In the genomic region with DNA sequence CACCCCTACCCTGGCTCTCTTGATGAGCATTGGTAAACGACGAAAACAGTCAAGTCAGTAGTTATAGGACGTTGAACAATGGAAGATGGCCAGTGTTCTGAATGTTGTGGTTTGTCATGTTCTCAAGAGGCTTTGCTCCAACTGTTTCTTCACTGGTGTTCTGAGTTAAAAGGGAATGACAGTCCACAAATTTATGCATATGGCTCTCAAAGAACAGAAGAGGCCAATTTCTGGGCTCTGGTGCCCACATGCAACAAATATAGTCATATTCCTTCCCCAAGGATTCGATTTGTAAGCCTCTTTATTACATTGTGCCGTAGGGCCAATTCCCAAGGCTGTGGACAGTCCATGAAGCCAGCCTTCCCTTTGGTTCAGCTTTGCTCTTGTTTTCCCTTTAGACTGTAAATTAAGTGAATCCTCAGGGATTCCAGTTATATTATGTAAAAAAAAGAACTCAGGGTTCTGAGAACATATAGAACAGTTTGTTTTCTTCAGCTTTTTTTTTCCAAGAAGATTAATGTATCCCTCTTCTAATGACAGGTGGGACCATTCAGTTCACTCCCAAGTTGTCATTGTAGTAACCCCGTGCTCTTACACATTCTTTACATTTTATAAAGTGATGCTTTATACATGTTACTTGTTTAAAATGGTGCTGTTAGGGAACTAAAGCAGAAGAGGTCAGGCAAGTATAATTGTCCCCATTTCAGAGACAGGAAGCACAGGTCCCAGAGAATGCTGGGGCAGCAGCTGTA, we compare ENCODE assay signal across 19 mouse cellular contexts.
"Had no signal": no experiment of that assay in that cellular context is flagged by ENCODE, and none has a peak within 500 bp of the region (broad histone marks: within the 10 kb centered on the region; RNA-seq: fewer than 3 reads in every experiment).

No protein-coding gene starts in this region.

- H3K36me3 ChIP-seq: midbrain, embryonic 10.5 days; midbrain, embryonic 13.5 days; midbrain, embryonic 15.5 days; neural tube, embryonic 13.5 days; neural tube, embryonic 15.5 days had no signal

- H3K27me3 ChIP-seq: midbrain, embryonic 13.5 days; midbrain, embryonic 15.5 days; neural tube, embryonic 13.5 days; neural tube, embryonic 15.5 days had no signal

- ATAC-seq: midbrain, embryonic 13.5 days; midbrain, embryonic 15.5 days had no signal

- H3K27ac ChIP-seq: liver, embryonic 14.5 days; midbrain, embryonic 10.5 days; midbrain, embryonic 13.5 days; midbrain, embryonic 15.5 days; neural tube, embryonic 13.5 days; neural tube, embryonic 15.5 days had no signal

- H3K4me1 ChIP-seq: midbrain, embryonic 10.5 days; midbrain, embryonic 13.5 days; midbrain, embryonic 15.5 days; neural tube, embryonic 13.5 days; neural tube, embryonic 15.5 days had no signal

- H3K9ac ChIP-seq: liver, embryonic 14.5 days; lung, embryonic 14.5 days; midbrain, embryonic 13.5 days; midbrain, embryonic 15.5 days; neural tube, embryonic 13.5 days; neural tube, embryonic 15.5 days had no signal

- H3K9me3 ChIP-seq: midbrain, embryonic 10.5 days; midbrain, embryonic 13.5 days; midbrain, embryonic 15.5 days; neural tube, embryonic 13.5 days; neural tube, embryonic 15.5 days had no signal

- H3K4me2 ChIP-seq: lung, embryonic 14.5 days; midbrain, embryonic 13.5 days; midbrain, embryonic 15.5 days; neural tube, embryonic 13.5 days; neural tube, embryonic 15.5 days had no signal

- DNase-seq: lung, adult 18-20 months; lung, embryonic 14.5 days; lung, postnatal 10 days; lung, postnatal 36 days; retina, postnatal 1 day; right cerebral cortex, adult 18-20 months; right cerebral cortex, postnatal 25 days; right cerebral cortex, postnatal 4 days; spleen, adult 18-20 months; thymus, adult 2 months; thymus, postnatal 25 days; thymus, postnatal 4 days had no signal

- H3K4me3 ChIP-seq: midbrain, embryonic 10.5 days; midbrain, embryonic 13.5 days; midbrain, embryonic 15.5 days; myocyte; neural tube, embryonic 13.5 days; neural tube, embryonic 15.5 days had no signal
